Mouse (Mus musculus) cortical plate, adult 2 months (tissue): ENCODE measurements around the gene Lamtor1. TPM values are rescaled to one million over a fixed set of nuclear protein-coding genes. Genes with fewer than 3 reads are reported as not detected.
A peak's percentile ranks its signal among the peaks of the same experiment; 100 is the strongest.
"Not testable (repeated sequence)": the region's sequence is repeated elsewhere in the genome, so short reads cannot be mapped to it uniquely, and the experiment has no call there.

Experiments
- H3K27ac ChIP-seq: fragments of 200-500 bp; 2 replicates; pipeline ENCODE4 v1.5.1; 2012; ENCODE audit warnings: low read length, control low read depth, inconsistent platforms; ENCODE audit not compliant: insufficient read depth
- H3K4me1 ChIP-seq: fragments of 200-500 bp; 2 replicates; pipeline ENCODE4 v1.6.1; 2011; ENCODE audit warnings: low read length; ENCODE audit not compliant: control insufficient read depth, insufficient read depth
- H3K4me3 ChIP-seq: fragments of 200-500 bp; 2 replicates; pipeline ENCODE4 v1.5.1; 2011; ENCODE audit warnings: mild to moderate bottlenecking, low read length, control low read depth; ENCODE audit not compliant: insufficient read depth
- CTCF ChIP-seq: fragments of 200-500 bp; IDR thresholded peaks from 2 replicates; pipeline ENCODE4 v1.5.1; 2011; ENCODE audit warnings: mild to moderate bottlenecking, control low read depth, low read length; ENCODE audit not compliant: insufficient read depth; ENCODE audit errors: extremely low read depth
- POLR2A ChIP-seq: fragments of 200-500 bp; IDR thresholded peaks from 2 replicates; pipeline ENCODE4 v1.6.1; 2011; ENCODE audit warnings: mild to moderate bottlenecking, low read length, control low read depth; ENCODE audit not compliant: insufficient read depth; ENCODE audit errors: extremely low read depth
- polyA plus RNA-seq: library from polyadenylated mRNA; depleted of rRNA; stranded (reverse); fragments of >200 nt; gene quantifications from 2 replicates; pipeline ENCODE4 v1.2.3, GENCODE M21; 2012

Gene Lamtor1
- polyA plus RNA-seq, 1 experiment, result 213 TPM

DNA sequence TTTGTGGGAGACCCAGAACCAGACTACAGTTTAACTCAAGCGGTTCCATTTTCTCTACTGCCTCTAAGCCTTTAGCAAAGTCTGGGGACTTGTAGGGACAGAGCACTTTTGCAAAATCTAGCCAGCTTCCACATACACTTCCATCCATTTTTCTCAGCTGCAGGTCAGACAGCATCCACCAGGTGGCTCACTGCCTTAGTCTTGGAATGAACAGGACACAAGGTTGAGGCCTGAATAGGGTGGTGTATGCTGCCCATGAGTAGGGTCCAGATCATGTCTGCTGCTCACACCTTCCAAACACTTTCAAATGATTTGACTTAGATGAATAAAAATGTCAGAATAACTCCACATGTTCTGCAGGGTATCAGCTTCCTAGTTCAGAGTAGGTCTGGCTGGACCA, 12.4 kb downstream of the Lamtor1 start:
- no peak overlapping the region for H3K27ac ChIP-seq
- H3K4me1 ChIP-seq, result no peaks in the 10 kb centered on the region
- no peak overlapping the region for H3K4me3 ChIP-seq
- TF ChIP-seq CTCF, result peak; percentile 90
- TF ChIP-seq POLR2A, result no peak

DNA sequence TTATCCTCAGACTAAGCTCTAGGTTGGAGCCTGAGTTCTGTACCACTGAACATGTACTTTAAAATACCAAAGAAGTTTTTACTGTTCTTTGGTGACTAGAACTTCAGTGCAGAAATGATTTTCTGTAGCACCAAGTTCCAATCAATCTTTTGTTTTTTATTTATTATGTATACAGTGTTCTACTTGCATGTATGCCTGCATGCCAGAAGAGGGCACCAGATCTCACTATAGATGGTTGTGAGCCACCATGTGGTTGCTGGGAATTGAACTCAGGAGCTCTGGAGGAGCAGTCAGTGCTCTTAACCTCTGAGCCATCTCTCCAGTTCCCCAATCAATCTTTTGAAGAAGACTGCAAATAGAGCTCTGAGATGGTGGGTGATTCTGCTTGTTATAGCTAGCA, 20.2 kb downstream of the Lamtor1 start:
- H3K27ac ChIP-seq, H3K4me3 ChIP-seq, H3K4me1 ChIP-seq: not testable (repeated sequence)

DNA sequence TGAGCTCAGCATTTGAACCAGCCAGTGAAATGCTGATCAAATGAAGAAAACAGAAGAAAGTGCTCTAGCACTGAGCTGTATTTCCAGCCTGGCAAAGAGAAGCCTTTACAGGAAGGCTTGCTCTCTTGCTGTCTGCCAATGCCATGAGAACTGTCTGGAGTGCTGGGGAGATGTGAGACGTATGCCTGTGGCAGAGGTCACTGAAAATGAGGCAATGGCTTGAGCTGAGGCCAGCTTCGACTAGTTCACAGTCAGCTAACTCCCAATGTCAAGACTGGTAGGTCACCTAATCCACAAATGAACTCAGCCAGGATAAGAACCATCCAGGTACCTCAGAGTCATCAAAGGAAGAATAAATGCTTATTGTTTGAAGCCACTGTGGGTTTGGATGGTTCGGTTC, 22.4 kb downstream of the Lamtor1 start:
- no peak overlapping the region for H3K4me3 ChIP-seq
- H3K27ac ChIP-seq, result no peak overlapping the region
- TF ChIP-seq CTCF, result no peak
- no peak for TF ChIP-seq POLR2A
- no peaks in the 10 kb centered on the region for H3K4me1 ChIP-seq

- TF ChIP-seq CTCF (no peak), POLR2A (no peak)
- Histone ChIP-seq H3K4me3 (peak overlapping the region; percentile 57; the same call in 1 of the 2 replicates), H3K27ac (no peak overlapping the region), H3K4me1 (peaks cover 1% of the 10 kb centered on the region)
Measured at GRCm38 (mm10) chr7:101932551-101932950, 26.8 kb downstream of the Lamtor1 start.

GRCm38 (mm10) chr7:101933300-101933699, 27.6 kb downstream of the Lamtor1 start:
- Histone ChIP-seq H3K4me3 (peak overlapping the region; percentile 57), H3K27ac (no peak overlapping the region), H3K4me1 (peaks cover 1% of the 10 kb centered on the region)
- TF ChIP-seq POLR2A, result no peak

DNA sequence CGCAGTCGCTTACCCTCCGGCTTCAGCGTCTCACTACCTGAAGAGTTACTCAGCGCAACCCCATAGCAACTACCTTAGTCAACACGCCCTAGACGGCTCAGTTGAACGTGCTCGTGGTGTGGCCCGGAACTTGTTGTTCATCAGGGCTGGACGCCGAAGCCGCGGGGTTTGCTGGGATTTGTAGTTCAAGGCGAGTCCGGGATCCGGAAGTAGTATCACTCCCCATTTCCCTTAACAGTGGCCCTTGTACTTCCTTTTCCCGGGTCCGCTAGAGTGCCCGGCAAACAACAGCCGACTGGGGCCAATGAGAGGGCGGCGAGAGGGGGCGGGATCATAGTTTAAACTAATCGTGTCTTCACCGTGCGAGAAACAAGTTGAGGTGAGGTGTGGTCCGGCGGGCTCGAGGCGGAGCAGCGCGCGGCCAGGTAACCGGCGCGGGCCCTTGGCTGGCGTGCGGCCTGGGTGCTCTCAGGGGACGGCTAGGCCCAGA, 28.1 kb downstream of the Lamtor1 start, which contains the start of the genes Lrrc51 and Numa1:
Gene Lrrc51 (minus strand): TSS at position 145 of the 490 bp plus-strand sequence.
Gene Numa1 (plus strand): TSS at position 361 of the 490 bp plus-strand sequence.
- TF ChIP-seq POLR2A (peak; percentile 83), CTCF (no peak)
- Histone ChIP-seq H3K4me1 (peaks cover 1% of the 10 kb centered on the region), H3K27ac (no peak within 1 kb of the TSS), H3K4me3 (peak within 1 kb of the TSS; percentile 57)

GRCm38 (mm10) chr7:101935957-101936356, 30.3 kb downstream of the Lamtor1 start:
- TF ChIP-seq CTCF (no peak), POLR2A (no peak)
- Histone ChIP-seq H3K4me1 (peaks cover 1% of the 10 kb centered on the region), H3K27ac (no peak overlapping the region), H3K4me3 (no peak overlapping the region)

- no peak overlapping the region for H3K4me3 ChIP-seq
- TF ChIP-seq CTCF, result no peak
- TF ChIP-seq POLR2A, result no peak
- peaks cover 1% of the 10 kb centered on the region for H3K4me1 ChIP-seq
- H3K27ac ChIP-seq, result no peak overlapping the region
Measured at GRCm38 (mm10) chr7:101936996-101937395, 31.3 kb downstream of the Lamtor1 start.

GRCm38 (mm10) chr7:101937569-101937968, 31.9 kb downstream of the Lamtor1 start:
- TF ChIP-seq CTCF, result no peak
- no peak for TF ChIP-seq POLR2A
- H3K4me3 ChIP-seq, result no peak overlapping the region
- no peak overlapping the region for H3K27ac ChIP-seq
- H3K4me1 ChIP-seq, result peaks cover 1% of the 10 kb centered on the region

DNA sequence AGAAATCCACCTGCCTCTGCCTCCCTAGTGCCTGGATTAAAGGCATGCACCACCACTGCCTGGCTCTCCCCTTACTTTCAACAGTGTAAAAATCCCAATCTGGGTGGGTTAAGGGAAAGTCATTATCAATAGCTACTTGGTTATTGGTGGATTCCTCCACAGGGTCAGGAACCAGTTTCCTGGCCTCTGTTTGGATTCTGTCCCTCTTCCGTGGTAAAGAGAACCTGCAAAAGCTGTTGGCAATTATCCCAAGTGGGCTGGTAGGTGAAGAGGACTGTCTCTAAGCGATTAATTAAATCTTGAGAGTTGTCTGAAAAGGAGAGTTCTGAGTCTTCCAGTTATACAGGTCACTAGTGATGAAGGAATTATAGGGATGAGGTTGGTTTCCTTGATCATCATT, 32.6 kb downstream of the Lamtor1 start:
- TF ChIP-seq CTCF (no peak), POLR2A (no peak)
- Histone ChIP-seq H3K27ac (no peak overlapping the region), H3K4me1 (peaks cover 1% of the 10 kb centered on the region), H3K4me3 (no peak overlapping the region)

DNA sequence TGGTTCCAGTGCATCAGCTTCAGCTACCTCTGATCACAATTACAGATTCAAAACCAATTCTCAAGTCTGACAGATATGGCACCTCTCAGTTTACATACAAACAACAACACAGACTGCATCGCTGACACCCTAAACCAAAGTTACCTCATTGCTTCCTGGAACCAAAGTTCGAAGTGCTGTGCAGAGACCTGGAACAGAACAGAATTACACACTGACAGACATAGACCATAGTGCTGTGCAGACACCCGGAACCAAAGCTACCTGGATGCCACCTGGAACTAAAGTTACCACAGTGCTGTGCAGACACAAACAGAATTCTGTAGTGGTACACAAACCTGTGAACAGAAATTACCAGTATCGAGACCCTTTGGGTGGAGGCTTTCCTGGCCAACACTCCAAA, 34.1 kb downstream of the Lamtor1 start:
- Histone ChIP-seq H3K27ac (no peak overlapping the region), H3K4me1 (peaks cover under 1% of the 10 kb centered on the region)

DNA sequence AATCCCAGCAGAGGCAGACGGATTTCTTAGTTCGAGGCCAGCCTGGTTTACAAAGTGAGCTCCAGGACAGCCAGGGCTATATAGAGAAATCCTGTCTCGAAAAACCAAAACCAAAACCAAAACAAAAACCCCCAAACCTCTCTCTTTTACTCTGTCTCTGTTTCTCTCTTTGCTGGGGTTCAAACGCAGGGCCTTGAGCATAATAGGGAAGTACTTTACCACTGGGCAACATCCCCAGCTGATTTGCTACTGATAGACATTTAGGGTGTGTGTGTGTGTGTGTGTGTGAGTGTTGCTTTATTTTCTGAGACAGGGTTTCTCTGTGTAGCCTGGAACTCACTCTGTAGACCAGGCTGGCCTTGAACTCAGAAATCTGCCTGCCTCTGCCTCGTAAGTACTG, 43.3 kb downstream of the Lamtor1 start:
- not testable (repeated sequence) for H3K27ac ChIP-seq, H3K4me1 ChIP-seq, H3K4me3 ChIP-seq

More for the DNA sequence above, 34.1 kb downstream of the Lamtor1 start:
- TF ChIP-seq POLR2A, result no peak
- TF ChIP-seq CTCF, result no peak
- H3K4me3 ChIP-seq, result no peak overlapping the region
